Mouse (Mus musculus) kidney, embryonic 15.5 days (tissue): ENCODE data around the gene Ube2cbp. TPM values are rescaled to one million over a fixed set of nuclear protein-coding genes. Genes with fewer than 3 reads are reported as not detected.

Source experiments
- ATAC-seq: fragments of 200-750 bp; cut with Nextera tagmentation; replicated peaks from 2 replicates; pipeline ENCODE4 v1.8.0; 2017; ENCODE audit warnings: moderate TSS enrichment; ENCODE audit not compliant: low FRiP score
- H3K27ac ChIP-seq: fragments of 300-500 bp; sonication (generic); 2 replicates; pipeline ENCODE4 v1.5.1; 2015; ENCODE audit warnings: mild to moderate bottlenecking, inconsistent platforms
- H3K27me3 ChIP-seq: fragments of 300-500 bp; sonication (generic); 2 replicates; pipeline ENCODE4 v1.6.1; 2015; ENCODE audit warnings: inconsistent platforms
- H3K36me3 ChIP-seq: fragments of 300-500 bp; sonication (generic); 2 replicates; pipeline ENCODE4 v1.6.1; 2015; ENCODE audit warnings: inconsistent platforms
- H3K4me1 ChIP-seq: fragments of 300-500 bp; sonication (generic); 2 replicates; pipeline ENCODE4 v1.6.1; 2015; ENCODE audit warnings: inconsistent platforms
- H3K4me2 ChIP-seq: fragments of 300-500 bp; sonication (generic); 2 replicates; pipeline ENCODE4 v1.6.1; 2015; ENCODE audit warnings: moderate library complexity, mild to moderate bottlenecking, inconsistent platforms
- H3K4me3 ChIP-seq: fragments of 300-500 bp; sonication (generic); replicated peaks from 2 replicates; pipeline ENCODE4 v1.5.1; 2015; ENCODE audit warnings: mild to moderate bottlenecking, inconsistent platforms
- H3K9ac ChIP-seq: fragments of 300-500 bp; sonication (generic); 2 replicates; pipeline ENCODE4 v1.6.1; 2015; ENCODE audit warnings: mild to moderate bottlenecking, inconsistent platforms
- H3K9me3 ChIP-seq: fragments of 300-500 bp; sonication (generic); replicated peaks from 2 replicates; pipeline ENCODE4 v1.6.1; 2016; ENCODE audit warnings: inconsistent platforms
- WGBS: fragments of 180-500 bp; shearing (Covaris S2); methylation state at CpG from one replicate; pipeline ENCODE4 v1.1.7; 2015; ENCODE audit warnings: mixed read lengths; 5-methylcytosine and 5-hydroxymethylcytosine counted together
- polyA plus RNA-seq: library from polyadenylated mRNA; unstranded; fragments of >200 nt; fragmentation: Nextera tagmentation; extraction: Ambion mirVana; gene quantifications from 2 replicates; pipeline ENCODE4 v1.2.1, GENCODE M21; 2015

The Ube2cbp gene
- polyA plus RNA-seq, 1 experiment from 2014 or later, result 9.0 TPM

DNA sequence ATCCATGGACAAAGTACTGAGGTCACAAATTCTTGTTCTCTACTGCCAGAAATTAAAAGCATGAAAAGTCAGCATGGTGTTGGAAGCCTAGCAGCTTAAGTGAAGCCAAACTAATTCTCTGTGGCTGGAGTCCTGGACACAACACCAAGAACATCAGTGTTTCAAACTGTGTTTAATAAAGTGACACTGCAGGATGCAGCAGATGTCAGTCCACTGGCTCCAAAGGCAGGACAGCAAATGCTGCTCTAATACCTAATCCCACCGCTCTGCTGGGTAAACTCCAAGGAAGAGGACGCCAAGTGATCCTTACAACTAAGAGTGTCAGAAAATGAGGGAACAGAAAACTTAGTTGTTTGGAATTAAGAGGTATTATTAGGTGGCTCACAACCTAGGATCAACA lies 158.2 kb downstream of the Ube2cbp start:
- H3K4me2 ChIP-seq, result no peak overlapping the region
- no peak for ATAC-seq
- no peaks in the 10 kb centered on the region for H3K27me3 ChIP-seq
- no peak overlapping the region for H3K27ac ChIP-seq
- no peaks in the 10 kb centered on the region for H3K4me1 ChIP-seq
- H3K9me3 ChIP-seq, result no peaks in the 10 kb centered on the region
- H3K9ac ChIP-seq, result no peak overlapping the region
- H3K36me3 ChIP-seq, result no peaks in the 10 kb centered on the region
- no peak overlapping the region for H3K4me3 ChIP-seq
- WGBS, result 91% methylated on average over 2 of the region's 2 CpGs

DNA sequence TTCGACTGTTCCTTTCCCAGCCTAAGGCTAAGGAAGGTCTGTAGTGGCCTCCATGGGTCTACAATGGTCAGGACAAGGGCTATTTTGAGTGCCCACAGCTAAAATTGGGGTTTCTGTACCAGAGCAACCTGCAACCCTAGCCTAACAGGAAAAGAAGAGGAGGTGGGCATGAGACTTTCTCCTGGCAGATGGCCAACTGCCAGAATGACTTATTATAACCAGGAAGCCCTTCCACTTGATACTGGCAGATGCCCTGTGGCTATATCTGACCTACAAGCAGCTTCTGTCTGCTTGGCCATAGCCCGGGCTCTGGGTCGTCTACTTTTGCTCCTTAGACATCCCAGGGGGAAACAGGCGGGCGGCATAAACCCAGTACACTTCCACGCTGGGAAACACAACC lies 163.3 kb downstream of the Ube2cbp start:
- 73% methylated on average over 6 of the region's 6 CpGs for WGBS
- Histone ChIP-seq H3K27ac (no peak overlapping the region), H3K4me3 (no peak overlapping the region), H3K4me1 (no peaks in the 10 kb centered on the region), H3K4me2 (no peak overlapping the region), H3K9me3 (no peaks in the 10 kb centered on the region), H3K36me3 (no peaks in the 10 kb centered on the region), H3K27me3 (no peaks in the 10 kb centered on the region), H3K9ac (no peak overlapping the region)
- no peak for ATAC-seq

DNA sequence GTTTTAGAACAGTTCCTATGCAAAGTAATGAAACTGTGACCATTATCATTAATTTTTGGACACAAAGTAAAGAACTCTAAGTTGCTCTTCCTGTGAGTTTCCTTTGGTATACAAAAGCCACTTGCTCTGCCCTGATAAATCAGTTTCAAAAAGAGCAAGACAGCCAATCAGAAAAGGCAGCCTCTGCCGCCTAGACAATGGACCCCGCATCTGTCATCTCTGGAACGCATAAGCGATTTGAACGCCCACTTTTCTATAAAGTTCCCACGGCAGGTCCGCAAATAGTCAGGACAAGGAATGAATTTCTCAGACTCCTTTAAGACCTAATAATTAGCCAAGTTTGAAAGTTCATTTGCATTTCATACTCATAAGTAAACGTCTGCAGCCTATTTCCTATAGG lies 166.2 kb downstream of the Ube2cbp start:
- WGBS, result 81% methylated on average over 8 of the region's 8 CpGs
- H3K4me3 ChIP-seq, result no peak overlapping the region
- ATAC-seq, result no peak
- H3K9me3 ChIP-seq, result no peaks in the 10 kb centered on the region
- no peaks in the 10 kb centered on the region for H3K4me1 ChIP-seq
- no peak overlapping the region for H3K4me2 ChIP-seq
- H3K36me3 ChIP-seq, result no peaks in the 10 kb centered on the region
- H3K9ac ChIP-seq, result no peak overlapping the region
- no peaks in the 10 kb centered on the region for H3K27me3 ChIP-seq
- H3K27ac ChIP-seq, result no peak overlapping the region

DNA sequence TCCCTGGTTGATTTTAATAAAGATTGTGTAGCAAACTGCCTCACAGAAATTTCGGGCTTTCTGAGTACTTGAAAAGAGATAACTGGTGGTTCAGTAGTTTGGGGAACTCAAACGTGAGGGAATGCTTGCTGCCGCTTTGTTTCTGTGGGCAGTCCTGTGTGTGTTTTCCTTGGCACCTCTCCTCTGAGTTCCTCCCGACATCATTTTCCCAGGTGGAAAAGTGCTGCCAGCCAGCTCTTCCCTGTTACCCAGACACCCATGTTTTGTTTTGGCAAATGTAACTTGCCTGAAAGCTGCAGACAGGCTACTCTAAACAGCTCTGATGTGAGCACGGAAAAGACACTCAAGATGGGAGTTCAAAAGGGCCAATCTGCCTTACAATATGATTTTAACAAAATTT lies 166.6 kb downstream of the Ube2cbp start:
- H3K4me2 ChIP-seq, result no peak overlapping the region
- no peaks in the 10 kb centered on the region for H3K27me3 ChIP-seq
- WGBS, result 30% methylated on average over 5 of the region's 5 CpGs
- no peak overlapping the region for H3K27ac ChIP-seq
- no peaks in the 10 kb centered on the region for H3K9me3 ChIP-seq
- no peaks in the 10 kb centered on the region for H3K36me3 ChIP-seq
- H3K9ac ChIP-seq, result no peak overlapping the region
- H3K4me1 ChIP-seq, result no peaks in the 10 kb centered on the region
- no peak for ATAC-seq
- no peak overlapping the region for H3K4me3 ChIP-seq

DNA sequence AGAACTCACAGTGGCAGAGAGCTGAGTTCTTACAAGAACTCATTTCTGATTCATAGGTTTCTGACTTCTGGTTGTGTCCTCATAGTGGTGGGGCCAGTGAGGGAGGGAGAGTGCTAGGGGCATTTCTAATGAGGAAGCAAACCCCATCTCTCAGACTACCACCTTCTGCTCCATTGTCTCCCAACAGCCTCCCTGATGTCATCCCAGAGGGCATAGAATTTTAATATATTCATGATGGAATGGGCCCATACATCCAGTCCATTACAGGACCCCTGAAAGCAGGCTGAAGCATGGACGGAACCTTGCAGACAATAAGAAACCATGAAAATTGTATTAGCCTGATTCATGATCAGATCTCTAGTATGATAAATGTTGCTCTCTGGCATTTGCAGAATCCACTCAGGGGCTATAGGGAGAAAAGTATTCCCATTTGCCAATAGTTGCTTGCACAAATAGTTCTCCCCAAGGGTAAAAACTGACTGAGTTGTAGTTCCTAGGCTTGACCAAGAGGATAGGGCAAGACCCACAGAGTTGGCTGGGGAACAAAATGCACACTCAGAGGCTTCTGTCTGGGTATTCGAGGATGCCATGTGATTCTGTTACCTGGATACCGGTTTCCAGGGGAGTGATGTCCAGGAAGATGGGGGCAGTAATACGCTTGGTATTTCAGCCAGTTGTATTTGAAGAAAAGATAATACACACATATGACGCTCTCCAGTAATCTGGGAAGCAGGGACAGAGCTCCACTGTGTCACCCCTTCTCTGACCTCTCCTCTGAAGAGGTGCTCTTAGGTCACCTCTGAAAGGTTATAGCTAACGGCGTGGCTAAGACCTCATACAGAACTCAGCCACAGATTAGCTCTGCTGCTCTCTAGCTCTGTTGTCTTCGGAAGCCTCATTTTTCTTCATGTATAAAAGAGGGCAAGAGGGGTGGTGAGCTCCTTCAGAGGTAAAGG lies 167.8 kb downstream of the Ube2cbp start:
- no peak overlapping the region for H3K4me3 ChIP-seq
- no peak overlapping the region for H3K9ac ChIP-seq
- no peaks in the 10 kb centered on the region for H3K4me1 ChIP-seq
- no peaks in the 10 kb centered on the region for H3K36me3 ChIP-seq
- H3K4me2 ChIP-seq, result no peak overlapping the region
- no peaks in the 10 kb centered on the region for H3K9me3 ChIP-seq
- no peak for ATAC-seq
- no peak overlapping the region for H3K27ac ChIP-seq
- H3K27me3 ChIP-seq, result no peaks in the 10 kb centered on the region
- WGBS, result 82% methylated on average over 8 of the region's 8 CpGs

DNA sequence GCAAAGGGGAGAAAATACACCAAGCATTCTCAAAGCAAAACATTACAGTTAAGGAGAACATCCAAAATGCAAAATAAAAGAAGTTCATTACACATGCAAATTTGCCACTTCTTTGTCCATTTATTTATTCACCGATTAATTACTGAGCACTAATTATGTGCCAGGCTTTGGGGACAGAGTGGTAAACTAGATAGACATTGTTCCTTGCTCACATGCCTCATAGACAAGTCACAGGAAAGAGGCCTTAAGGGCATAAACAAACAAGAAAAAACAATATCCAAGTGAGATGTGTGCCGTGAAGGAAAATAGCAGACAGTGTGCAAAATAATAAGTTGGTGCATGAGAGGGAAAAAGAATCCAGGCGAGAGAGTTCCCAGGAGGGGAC lies 177.2 kb downstream of the Ube2cbp start:
- WGBS, result 79% methylated on average over 3 of the region's 3 CpGs
- H3K4me2 ChIP-seq, result no peak overlapping the region
- H3K4me1 ChIP-seq, result no peaks in the 10 kb centered on the region
- ATAC-seq, result no peak
- H3K27me3 ChIP-seq, result no peaks in the 10 kb centered on the region
- no peaks in the 10 kb centered on the region for H3K36me3 ChIP-seq
- no peak overlapping the region for H3K9ac ChIP-seq
- 0 out of 2 replicates have a peak, but pooled peaks cover 8% of the 10 kb centered on the region for H3K9me3 ChIP-seq
- H3K27ac ChIP-seq, result no peak overlapping the region
- H3K4me3 ChIP-seq, result no peak overlapping the region

DNA sequence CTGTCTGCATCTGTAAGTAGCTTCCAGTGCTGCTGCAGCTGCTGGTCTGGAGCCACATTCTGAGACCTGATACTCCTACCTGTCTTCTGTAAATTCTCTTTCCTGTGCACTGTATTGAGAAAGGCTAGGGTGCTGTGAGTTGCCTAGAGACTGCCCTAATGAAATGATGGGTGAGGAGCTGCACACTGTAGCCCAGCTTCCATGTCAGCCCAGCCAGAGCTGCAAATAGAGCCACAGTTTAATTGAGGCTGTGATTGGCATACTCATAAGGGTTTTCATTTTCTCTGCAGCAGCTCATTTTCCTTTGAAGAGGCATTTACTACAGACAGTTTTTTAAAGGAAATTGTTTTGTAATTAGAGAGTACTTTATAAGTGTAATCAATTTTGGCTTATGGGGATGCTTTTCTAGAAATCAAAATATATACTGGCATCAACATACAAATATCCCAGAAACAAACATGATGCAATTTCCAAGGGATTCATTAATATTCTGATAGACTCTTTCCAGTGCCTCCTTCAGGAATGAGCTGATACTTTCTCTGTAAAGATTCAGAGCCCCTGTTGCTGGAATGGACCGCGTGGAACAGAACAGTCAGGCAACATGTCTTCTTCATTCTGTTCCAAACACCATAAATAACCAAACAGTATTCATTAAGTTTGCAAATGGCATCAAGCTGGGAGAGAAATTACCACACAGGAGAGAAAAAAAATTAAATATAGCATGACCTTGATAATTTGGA lies 177.8 kb downstream of the Ube2cbp start:
- no peak for ATAC-seq
- H3K9ac ChIP-seq, result no peak overlapping the region
- H3K9me3 ChIP-seq, result 0 out of 2 replicates have a peak, but pooled peaks cover 8% of the 10 kb centered on the region
- no peak overlapping the region for H3K27ac ChIP-seq
- H3K27me3 ChIP-seq, result no peaks in the 10 kb centered on the region
- no peak overlapping the region for H3K4me2 ChIP-seq
- H3K4me3 ChIP-seq, result no peak overlapping the region
- no peaks in the 10 kb centered on the region for H3K36me3 ChIP-seq
- H3K4me1 ChIP-seq, result no peaks in the 10 kb centered on the region
- 96% methylated on average over 2 of the region's 2 CpGs for WGBS

DNA sequence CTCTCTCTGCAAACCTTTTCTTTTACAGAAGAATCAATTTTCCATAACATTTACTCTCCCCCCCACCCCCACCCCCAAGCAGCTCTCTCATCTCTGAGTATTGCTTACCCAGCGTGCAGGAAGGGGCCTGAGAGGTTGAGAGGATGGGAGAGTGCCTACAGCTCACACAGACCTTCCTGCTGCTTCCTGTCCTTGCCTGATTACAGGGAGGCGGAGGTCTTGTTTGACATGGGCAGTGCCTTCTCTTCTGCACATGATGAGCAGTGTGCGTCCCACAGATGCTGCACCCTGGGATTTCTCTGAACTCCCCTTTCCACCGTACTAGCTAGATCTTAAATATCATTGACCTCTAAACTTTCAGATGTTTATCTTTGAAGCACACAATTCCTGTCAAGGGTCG lies 182.2 kb downstream of the Ube2cbp start:
- no peak overlapping the region for H3K27ac ChIP-seq
- H3K4me2 ChIP-seq, result no peak overlapping the region
- H3K27me3 ChIP-seq, result no peaks in the 10 kb centered on the region
- peak; percentile 74 for ATAC-seq
- no peak overlapping the region for H3K9ac ChIP-seq
- H3K4me1 ChIP-seq, result peaks cover 4% of the 10 kb centered on the region; the same call in 1 of the 2 replicates
- no peaks in the 10 kb centered on the region for H3K36me3 ChIP-seq
- 0 out of 2 replicates have a peak, but pooled peaks cover 8% of the 10 kb centered on the region for H3K9me3 ChIP-seq
- no peak overlapping the region for H3K4me3 ChIP-seq
- 35% methylated on average over 5 of the region's 5 CpGs for WGBS

DNA sequence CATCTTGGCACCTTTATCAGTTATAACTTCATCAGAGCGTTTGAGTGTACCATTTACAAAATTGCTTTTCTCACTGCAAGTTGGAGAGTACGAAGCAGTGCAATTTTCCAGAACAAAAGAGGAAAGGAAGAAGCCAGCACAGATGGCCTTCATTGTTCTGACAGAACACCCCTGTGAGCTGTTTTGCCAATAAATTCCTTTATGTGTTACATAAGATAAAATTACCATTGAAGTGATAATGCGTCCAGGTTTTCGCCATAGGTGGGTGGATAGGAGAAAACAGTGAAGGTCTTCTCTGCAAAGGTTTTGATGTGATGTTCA lies 183.6 kb downstream of the Ube2cbp start:
- WGBS, result 63% methylated on average over 4 of the region's 4 CpGs
- Histone ChIP-seq H3K9ac (no peak overlapping the region), H3K4me2 (no peak overlapping the region), H3K4me3 (no peak overlapping the region), H3K36me3 (no peaks in the 10 kb centered on the region), H3K9me3 (0 out of 2 replicates have a peak, but pooled peaks cover 8% of the 10 kb centered on the region), H3K27ac (no peak overlapping the region), H3K27me3 (no peaks in the 10 kb centered on the region), H3K4me1 (peaks cover 4% of the 10 kb centered on the region; the same call in 1 of the 2 replicates)
- ATAC-seq, result no peak

DNA sequence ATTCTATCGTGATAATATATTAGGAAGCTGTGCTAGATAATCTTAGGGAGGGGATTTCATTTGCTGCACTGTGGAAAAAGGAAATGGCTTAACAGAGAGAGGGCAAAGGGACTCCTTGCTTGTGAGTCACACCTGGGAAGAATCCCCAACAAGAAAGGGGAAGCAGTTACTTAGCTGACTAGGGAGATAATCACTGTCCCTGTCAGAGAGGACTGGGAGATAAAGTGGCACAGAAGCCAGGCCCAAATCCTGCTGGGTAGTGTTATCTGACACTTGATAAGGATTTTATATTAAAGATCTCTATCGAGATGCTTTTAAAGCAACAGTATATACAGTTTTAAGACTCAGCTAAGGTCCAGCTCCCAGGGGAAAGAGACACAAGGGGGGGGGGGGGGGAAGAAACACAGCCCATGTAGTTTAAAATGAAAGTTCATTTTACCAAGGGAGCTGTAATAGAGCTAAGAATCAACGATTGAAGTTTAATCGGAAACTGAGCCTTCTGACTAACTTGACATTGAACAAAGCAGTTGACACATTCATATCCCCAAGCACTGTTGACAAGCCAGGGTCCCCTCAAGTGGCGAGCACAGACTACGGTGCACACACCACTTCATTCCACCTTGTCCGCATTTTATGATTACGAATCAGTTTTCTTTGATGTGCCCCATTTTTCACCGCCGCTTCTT lies 184.1 kb downstream of the Ube2cbp start:
- no peaks in the 10 kb centered on the region for H3K36me3 ChIP-seq
- no peak overlapping the region for H3K9ac ChIP-seq
- peaks cover 4% of the 10 kb centered on the region; the same call in 1 of the 2 replicates for H3K4me1 ChIP-seq
- no peak overlapping the region for H3K4me3 ChIP-seq
- WGBS, result 85% methylated on average over 10 of the region's 10 CpGs
- no peaks in the 10 kb centered on the region for H3K27me3 ChIP-seq
- no peak overlapping the region for H3K4me2 ChIP-seq
- no peak for ATAC-seq
- H3K27ac ChIP-seq, result no peak overlapping the region
- H3K9me3 ChIP-seq, result 0 out of 2 replicates have a peak, but pooled peaks cover 5% of the 10 kb centered on the region

DNA sequence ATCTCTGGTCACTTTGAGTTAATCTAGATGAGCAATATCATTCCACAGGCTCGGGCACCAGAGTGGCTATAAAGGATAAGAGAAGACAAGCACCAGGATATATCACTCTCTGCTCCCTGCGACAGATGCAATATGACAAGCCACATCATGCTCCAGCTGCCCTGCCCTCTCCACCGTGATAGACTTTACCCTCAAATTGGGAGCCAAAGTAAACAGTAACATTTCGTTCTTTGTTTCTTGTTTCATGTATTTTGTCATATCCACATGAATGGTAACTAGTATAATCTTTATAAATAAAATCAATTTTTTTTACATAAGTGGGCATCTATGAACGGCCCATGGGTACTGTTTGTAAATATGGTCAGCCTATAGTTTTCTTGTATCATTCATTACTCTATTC lies 195.2 kb downstream of the Ube2cbp start:
- Histone ChIP-seq H3K9ac (no peak overlapping the region), H3K4me1 (no peaks in the 10 kb centered on the region), H3K27ac (no peak overlapping the region), H3K4me3 (no peak overlapping the region), H3K4me2 (no peak overlapping the region), H3K9me3 (no peaks in the 10 kb centered on the region), H3K27me3 (no peaks in the 10 kb centered on the region), H3K36me3 (no peaks in the 10 kb centered on the region)
- 87% methylated on average over 5 of the region's 5 CpGs for WGBS
- ATAC-seq, result no peak

DNA sequence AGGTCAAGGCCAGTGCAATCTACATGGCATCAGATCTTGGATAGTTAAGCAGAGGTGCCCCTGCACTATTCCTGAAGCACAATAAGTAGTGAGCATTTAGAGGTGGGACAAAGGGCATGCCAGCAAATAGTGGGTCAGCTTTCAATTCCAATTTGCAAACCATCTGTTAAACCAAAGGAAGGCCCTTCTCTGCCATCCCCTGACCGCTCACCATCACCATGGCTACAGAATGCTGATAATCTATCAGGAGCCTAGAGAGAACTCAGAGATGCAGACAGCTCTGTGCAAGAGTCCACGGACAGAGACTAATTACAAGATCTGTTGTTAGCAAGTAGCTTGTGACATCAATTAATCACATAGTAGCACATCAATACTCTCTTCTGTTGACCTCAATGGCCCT lies 198.1 kb downstream of the Ube2cbp start:
- Histone ChIP-seq H3K9ac (no peak overlapping the region), H3K27ac (no peak overlapping the region), H3K4me2 (no peak overlapping the region), H3K9me3 (no peaks in the 10 kb centered on the region), H3K36me3 (no peaks in the 10 kb centered on the region), H3K27me3 (no peaks in the 10 kb centered on the region), H3K4me1 (no peaks in the 10 kb centered on the region), H3K4me3 (no peak overlapping the region)
- no peak for ATAC-seq
- 38% methylated on average over 2 of the region's 2 CpGs for WGBS
